Mouse (Mus musculus): Measurements from ENCODE around the gene Dolk. TPM values are rescaled to one million over a fixed set of nuclear protein-coding genes. Genes with fewer than 3 reads are reported as not detected.
A peak's percentile ranks its signal among the peaks of the same experiment; 100 is the strongest.

The Dolk gene
- 10 to 100 TPM; 23.7 to 26.3 TPM for total RNA-seq (2021)

DNA sequence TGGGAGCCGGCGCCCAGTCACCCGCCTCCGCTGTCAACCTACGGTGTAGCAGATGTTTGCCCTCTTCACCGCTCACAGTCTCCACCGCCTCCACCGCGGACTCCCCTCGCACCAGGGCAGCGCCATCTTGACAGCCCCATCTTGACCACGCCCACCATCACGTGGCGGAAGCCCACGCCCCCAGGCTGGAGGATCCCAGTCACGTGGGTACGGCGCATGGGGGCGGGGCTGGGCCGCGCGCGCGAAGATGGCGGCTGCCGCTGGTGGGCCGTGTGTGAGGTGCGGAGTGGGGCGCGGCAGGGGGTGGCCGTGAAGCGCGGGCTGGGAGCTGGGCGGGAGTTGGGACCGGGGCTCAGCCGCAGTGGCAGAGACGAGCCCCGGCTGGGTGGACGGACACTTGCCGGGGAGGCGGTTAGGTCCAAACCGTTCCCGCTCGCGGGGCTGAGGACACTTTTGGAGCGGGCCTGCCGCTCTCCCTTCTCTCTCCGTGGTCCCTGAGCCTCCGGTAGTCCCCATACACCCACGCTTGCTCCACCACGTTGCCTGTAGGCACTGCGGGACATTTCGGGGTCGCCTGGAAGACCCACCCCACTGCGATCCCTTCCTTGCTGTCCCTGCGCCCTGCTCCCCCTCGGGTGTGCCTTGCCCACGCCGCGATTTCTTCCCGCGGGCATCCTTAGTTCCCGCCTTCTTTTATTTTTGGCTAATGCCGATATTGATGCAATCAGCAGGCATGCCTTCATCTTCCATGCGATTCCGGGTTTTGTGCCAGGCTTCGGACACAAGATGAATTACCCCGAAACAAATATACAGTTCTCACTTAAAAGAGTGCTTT, at the start of gene Dolk, which contains the start of gene Nup188:
Dolk (minus strand) TSS at position 143 of the 835 bp plus-strand sequence.
Nup188 (plus strand) TSS at position 206 of the 835 bp plus-strand sequence.
- peak; percentile 95 to 96 for DNase-seq (ENCODE audit: low spot score in 2 of 2)
- intact Hi-C loops (cut with DNase I) = no loop called here

DNA sequence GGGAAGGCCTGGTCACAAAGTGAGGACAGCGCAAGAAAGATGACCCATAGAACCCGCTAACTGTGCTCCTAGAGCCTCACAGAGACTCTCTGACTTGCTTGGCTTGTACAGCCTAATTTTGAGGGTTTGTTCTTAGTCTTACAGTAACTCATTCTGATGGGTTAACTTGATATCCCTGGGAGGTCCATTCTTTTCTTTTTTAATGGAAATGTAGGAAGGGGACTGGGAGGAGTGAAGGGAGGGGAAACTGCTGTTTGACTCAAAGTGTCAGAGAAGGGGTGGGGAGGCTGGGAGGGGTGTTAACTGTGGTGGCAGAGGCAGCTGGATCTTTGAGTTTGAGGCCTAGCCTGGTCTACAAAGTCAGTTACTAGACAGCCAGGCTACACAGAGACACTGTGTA, 49.2 kb upstream of the Dolk start:
- intact Hi-C loops (cut with DNase I) = no loop called here
- DNase-seq (ENCODE audit: low spot score in 2 of 2) = no peak

GRCm38 (mm10) chr2:30328791-30329190, 42.7 kb upstream of the Dolk start:
- DNase-seq (ENCODE audit: low spot score in 2 of 2) = no peak
- intact Hi-C loops (cut with DNase I) = no loop called here

GRCm38 (mm10) chr2:30327276-30327675, 41.1 kb upstream of the Dolk start:
- intact Hi-C loops (cut with DNase I) = no loop called here
- no peak for DNase-seq (ENCODE audit: low spot score in 2 of 2)

DNA sequence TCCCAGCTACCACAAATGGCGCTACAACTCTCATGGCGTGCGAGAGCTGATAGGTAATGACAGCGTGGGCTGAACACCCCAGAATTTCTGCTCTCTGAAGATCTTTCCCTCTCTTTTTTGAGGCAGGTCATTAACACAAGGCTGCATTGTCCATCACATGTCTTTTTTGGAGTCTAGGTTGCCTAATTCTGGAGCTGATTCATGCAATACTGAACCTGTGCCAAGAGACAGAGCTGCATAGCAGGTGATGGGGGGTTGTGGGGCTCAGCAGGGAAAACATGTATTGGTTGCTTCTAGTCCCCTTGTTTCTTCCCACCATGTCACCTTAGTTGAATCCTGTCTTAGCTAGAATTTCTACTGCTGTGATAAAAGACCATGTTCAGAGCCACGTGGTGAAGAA, 39.2 kb upstream of the Dolk start:
- DNase-seq (ENCODE audit: low spot score in 2 of 2) = no peak
- intact Hi-C loops (cut with DNase I) = no loop called here

- DNase-seq (ENCODE audit: low spot score in 2 of 2) = no peak
- intact Hi-C loops (cut with DNase I) = no loop called here
Measured at GRCm38 (mm10) chr2:30323111-30323510, 37.0 kb upstream of the Dolk start.

DNA sequence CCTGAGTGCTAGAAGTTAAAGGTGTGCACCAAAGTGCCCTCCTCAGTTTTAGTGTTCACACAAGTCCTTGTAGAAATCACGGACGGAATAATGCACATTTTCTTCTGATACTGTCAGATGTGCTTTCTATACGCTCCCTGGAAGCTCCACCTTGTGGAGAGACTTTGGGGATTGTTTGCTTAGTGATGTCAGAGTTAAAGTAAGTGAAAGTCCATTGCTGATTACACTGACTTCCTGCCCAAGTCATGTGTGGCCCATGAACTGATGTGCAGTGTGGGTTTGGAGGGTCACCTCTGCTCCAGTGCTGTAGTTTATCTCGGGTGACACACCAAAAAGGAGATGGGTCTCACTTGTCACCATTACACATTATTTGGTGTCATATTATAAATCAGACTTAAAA, 33.1 kb upstream of the Dolk start:
- intact Hi-C loops (cut with DNase I) = no loop called here

GRCm38 (mm10) chr2:30316955-30317354, 30.8 kb upstream of the Dolk start:
- DNase-seq (ENCODE audit: low spot score in 2 of 2) = peak in 1 of 2 experiments; percentile 58
- intact Hi-C loops (cut with DNase I) = no loop called here

More for the DNA sequence above, 33.1 kb upstream of the Dolk start:
- no peak for DNase-seq (ENCODE audit: low spot score in 2 of 2)

GRCm38 (mm10) chr2:30316136-30316535, 30.0 kb upstream of the Dolk start:
- no peak for DNase-seq (ENCODE audit: low spot score in 2 of 2)
- intact Hi-C loops (cut with DNase I) = no loop called here

DNA sequence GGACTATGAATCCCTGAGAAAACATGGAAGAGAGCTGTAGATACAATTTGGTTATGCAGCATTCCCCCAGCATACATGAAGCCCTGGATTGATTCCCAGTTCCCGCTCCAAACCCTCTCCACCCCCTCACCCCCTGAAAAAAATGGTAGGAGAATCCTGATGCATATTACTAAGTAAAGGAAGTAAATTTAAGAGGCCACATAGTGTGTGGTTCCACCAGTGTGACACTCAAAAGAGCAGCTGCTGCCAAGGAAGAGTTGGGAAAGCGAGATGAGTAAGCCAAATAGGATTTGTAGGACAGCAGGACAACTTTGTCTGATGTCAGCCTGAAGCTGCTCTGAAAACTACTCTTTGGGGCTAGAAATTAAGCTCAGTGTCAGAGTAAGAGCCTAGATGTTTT, 25.3 kb upstream of the Dolk start:
- peak in 1 of 2 experiments; percentile 72 for DNase-seq (ENCODE audit: low spot score in 2 of 2)
- intact Hi-C loops (cut with DNase I) = no loop called here

DNA sequence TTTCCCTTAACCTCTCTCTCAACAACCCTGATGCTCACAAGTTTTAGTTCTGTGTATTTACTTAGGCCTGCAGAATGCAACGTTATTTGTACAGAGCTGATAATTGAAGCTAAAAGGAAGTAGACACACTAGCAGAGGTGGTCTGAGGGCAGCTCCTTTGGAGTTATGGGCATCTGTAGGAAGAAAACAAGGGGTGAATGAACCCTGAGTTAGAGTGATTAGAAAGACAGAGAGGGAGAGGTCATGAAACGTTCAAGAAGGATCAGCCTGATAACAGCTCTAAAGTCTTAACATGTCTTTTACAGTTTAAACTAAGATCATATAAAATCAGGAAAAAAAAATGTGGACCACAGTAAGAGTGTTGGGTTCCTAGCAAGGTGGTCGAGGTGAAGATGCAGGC, 23.2 kb upstream of the Dolk start:
- DNase-seq (ENCODE audit: low spot score in 2 of 2) = no peak
- intact Hi-C loops (cut with DNase I) = no loop called here

DNA sequence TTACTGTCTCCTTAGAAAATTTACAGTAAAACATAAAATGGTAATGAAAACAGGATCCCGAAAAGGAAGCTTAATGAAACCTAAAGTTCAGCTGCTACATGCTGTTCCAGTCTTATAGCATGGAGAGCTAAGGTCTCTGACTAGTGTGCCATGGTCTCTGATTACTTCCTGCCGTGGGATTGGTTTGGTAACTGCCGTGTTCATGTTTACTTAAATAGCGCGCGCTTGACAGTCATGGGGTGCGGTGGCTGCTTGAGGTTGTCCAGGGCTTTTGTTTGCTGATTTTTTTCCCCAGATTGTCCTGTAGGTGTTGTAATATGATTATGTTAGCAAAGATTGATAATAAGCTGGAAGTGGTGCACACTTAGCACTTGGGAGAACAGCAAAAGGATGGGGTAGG, 20.0 kb upstream of the Dolk start:
- intact Hi-C loops (cut with DNase I) = no loop called here

DNA sequence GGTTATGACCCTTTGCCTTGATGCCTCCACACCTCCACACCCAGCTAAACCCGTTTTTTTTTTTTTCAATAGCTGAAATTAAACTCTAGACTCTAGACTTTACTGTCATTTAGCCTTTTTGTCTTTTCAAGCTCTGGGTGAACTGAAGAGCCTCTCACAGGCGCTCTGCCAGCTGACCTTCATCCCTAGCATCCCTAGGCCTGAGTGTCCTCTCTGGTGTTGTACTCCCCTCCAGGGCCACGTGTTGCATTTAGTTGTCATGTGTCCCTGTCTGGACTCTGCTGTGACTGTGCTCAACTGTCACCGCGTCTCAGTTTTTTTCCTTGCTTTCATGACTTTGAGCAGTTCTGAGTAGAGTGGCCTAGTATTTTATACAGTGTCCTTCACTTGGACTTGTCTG, 13.8 kb upstream of the Dolk start:
- intact Hi-C loops (cut with DNase I) = no loop called here
- DNase-seq (ENCODE audit: low spot score in 2 of 2) = no peak

More for the DNA sequence above, 20.0 kb upstream of the Dolk start:
- DNase-seq (ENCODE audit: low spot score in 2 of 2) = no peak

DNA sequence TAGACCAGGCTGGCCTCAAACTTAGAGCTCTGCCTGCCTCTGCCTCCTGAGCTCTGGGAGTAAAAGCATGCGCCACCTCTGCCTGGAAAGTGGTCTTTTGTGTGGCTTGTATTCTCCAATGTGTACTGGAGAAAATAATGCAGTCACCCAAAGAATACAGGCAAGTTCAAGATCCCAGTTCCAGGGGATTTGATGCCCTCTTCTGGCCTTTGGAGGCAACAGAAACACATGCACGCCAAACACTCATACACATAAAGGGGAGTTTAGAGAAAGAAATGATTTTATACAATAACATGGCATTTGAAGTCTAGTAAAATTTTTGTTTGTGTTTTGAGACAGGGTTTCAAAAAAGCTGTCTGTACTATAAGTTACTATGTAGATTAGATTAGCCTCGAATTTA, 13.4 kb upstream of the Dolk start:
- DNase-seq (ENCODE audit: low spot score in 2 of 2) = no peak
- intact Hi-C loops (cut with DNase I) = no loop called here

DNA sequence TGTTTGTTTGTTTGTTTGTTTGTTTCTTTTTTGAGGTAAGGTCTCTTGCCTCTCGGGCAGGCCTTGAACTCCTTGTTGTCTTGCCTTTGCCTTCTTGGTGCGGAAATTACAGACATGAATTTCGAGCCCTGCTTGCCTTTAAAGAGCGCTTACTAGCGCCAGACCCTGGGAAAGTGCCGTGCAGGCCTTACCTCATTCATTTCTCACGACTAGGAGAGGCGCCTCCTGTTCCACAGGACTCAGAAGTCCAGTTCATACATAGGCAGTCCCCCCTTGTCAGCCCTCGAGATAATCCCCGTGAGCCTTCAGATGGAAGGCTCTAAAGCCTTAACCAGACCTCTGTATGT, 866 bp upstream of the Dolk start:
- peak in 1 of 2 experiments; percentile 52 for DNase-seq (ENCODE audit: low spot score in 2 of 2)
- intact Hi-C loops (cut with DNase I) = no loop called here

- DNase-seq (ENCODE audit: low spot score in 2 of 2) = peak in 1 of 2 experiments; percentile 30
- intact Hi-C loops (cut with DNase I) = no loop called here
Measured at GRCm38 (mm10) chr2:30285416-30286181, 535 bp downstream of the Dolk start.

GRCm38 (mm10) chr2:30285004-30285403, 1.1 kb downstream of the Dolk start:
- no peak for DNase-seq (ENCODE audit: low spot score in 2 of 2)
- intact Hi-C loops (cut with DNase I) = no loop called here

DNA sequence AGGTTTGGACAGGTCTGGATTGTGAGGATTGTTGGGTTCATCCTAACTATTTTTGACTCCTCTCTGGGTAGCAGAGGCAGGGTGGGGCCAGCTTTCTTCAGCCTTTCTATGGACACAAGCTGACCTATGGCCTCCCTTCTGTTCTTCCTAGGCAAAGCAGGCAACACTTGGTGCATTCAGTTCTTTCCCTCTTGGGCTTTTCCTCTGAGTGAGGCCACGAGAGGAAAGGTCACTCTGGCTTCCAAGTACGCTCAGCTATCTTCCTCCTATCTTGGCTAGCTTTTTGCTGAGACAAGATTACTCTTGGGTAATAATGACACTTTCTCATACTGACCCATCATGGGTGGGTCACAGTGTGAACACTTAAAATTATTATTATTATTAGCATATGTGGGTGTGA, 2.9 kb downstream of the Dolk start:
- no peak for DNase-seq (ENCODE audit: low spot score in 2 of 2)
- intact Hi-C loops (cut with DNase I) = no loop called here

DNA sequence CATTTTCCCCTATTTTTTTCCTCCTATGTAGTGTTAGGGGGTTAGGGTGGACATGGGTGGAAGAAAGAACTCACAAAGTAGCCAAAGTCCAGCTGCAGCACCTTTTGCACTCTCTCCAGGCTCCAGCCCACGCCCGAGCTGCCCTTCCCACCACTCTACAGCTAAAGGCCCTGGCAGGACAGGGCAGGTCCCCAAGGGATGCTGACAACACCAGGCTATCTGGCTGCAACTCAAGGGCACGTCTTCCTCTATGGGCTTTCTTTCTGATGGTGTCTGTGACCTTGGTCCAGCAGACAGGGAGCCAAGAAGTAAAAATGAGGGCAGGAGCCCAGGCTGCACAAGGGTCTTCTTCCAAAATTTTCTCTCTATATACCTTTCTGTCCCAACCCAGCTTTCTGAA, 4.5 kb downstream of the Dolk start:
- DNase-seq (ENCODE audit: low spot score in 2 of 2) = no peak
- intact Hi-C loops (cut with DNase I) = no loop called here

DNA sequence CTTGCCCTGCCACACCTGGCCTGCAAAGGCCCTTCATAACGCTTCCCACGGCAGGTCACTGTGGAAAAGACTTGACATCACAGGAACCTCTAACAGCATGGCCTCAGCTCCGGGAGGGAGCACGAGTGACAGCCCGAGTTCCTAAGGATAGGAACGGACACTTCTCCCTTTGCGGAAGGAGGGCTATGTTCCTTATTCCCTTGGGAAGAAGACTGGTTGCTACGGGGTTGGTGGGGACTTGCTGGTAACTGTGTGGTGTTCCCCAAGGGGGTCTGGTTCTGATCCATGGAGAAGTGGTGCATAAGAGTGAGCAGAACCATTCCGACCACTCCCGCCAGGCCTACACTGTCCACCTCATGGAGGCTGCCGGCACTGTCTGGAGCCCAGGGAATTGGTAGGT, 5.4 kb downstream of the Dolk start, which contains the start of gene Gm28038:
Gm28038 (plus strand) TSS at position 301 of the 400 bp plus-strand sequence.
- intact Hi-C loops (cut with DNase I) = no loop called here
- DNase-seq (ENCODE audit: low spot score in 2 of 2) = no peak

DNA sequence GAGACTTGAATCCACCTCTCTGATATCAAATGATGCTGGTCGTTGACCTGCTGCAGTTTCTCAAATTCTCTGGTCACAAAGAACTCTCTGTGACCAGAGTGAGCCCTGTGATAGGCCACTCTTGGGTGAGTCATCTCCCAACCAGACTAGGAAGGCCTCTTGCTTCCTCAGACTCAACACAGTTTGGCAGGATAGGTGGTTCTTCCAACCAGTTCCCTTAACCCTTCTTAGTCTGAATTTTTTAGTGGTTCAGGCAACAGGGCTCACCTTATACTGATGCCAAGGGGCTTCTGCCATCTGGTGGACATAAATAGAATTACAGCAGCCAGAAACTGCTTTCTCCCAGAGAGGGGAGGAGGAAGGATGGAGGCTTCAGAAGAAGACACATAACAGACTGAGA, 16.0 kb downstream of the Dolk start:
- intact Hi-C loops (cut with DNase I) = loop anchor here (1.0 to 5.0 kb wide), 2 partner anchors 33 to 93 kb away; partner anchors contain the start of genes Lrrc8a and Spout1
- DNase-seq (ENCODE audit: low spot score in 2 of 2) = peak; percentile 68 to 85

Measured in left cerebral cortex, postnatal 25 days (tissue).